Mouse (Mus musculus) neural tube, embryonic 15.5 days (tissue): ENCODE measurements around the gene Npsr1. TPM values are rescaled to one million over a fixed set of nuclear protein-coding genes. Genes with fewer than 3 reads are reported as not detected.

Experiments
- ATAC-seq: fragments of 200-750 bp; cut with Nextera tagmentation; 2 replicates; pipeline ENCODE4 v1.8.0; 2017; ENCODE audit warnings: mild to moderate bottlenecking, moderate TSS enrichment, moderate library complexity; ENCODE audit not compliant: low FRiP score
- H3K27ac ChIP-seq: fragments of 300-500 bp; sonication (generic); replicated peaks from 2 replicates; pipeline ENCODE4 v1.5.1; 2015; ENCODE audit warnings: mild to moderate bottlenecking, inconsistent platforms
- H3K27me3 ChIP-seq: fragments of 300-500 bp; sonication (generic); replicated peaks from 2 replicates; pipeline ENCODE4 v1.6.1; 2015; ENCODE audit warnings: inconsistent platforms
- H3K36me3 ChIP-seq: fragments of 300-500 bp; sonication (generic); 2 replicates; pipeline ENCODE4 v1.6.1; 2015; ENCODE audit warnings: inconsistent platforms
- H3K4me1 ChIP-seq: fragments of 300-500 bp; sonication (generic); 2 replicates; pipeline ENCODE4 v1.6.1; 2015; ENCODE audit warnings: inconsistent platforms
- H3K4me2 ChIP-seq: fragments of 300-500 bp; sonication (generic); 2 replicates; pipeline ENCODE4 v1.6.1; 2015; ENCODE audit warnings: inconsistent platforms, mild to moderate bottlenecking, moderate library complexity
- H3K4me3 ChIP-seq: fragments of 300-500 bp; sonication (generic); replicated peaks from 2 replicates; pipeline ENCODE4 v1.5.1; 2015; ENCODE audit warnings: mild to moderate bottlenecking, inconsistent platforms
- H3K9ac ChIP-seq: fragments of 300-500 bp; sonication (generic); replicated peaks from 2 replicates; pipeline ENCODE4 v1.6.1; 2015; ENCODE audit warnings: mild to moderate bottlenecking, inconsistent platforms
- H3K9me3 ChIP-seq: fragments of 300-500 bp; sonication (generic); replicated peaks from 2 replicates; pipeline ENCODE4 v1.6.1; 2016; ENCODE audit warnings: inconsistent platforms
- WGBS: fragments of 180-500 bp; shearing (Covaris S2); methylation state at CpG from one replicate; pipeline ENCODE4 v1.1.7; 2015; ENCODE audit warnings: mixed read lengths; 5-methylcytosine and 5-hydroxymethylcytosine counted together
- polyA plus RNA-seq: library from polyadenylated mRNA; unstranded; fragments of >200 nt; fragmentation: Nextera tagmentation; extraction: Ambion mirVana; gene quantifications from 2 replicates; pipeline ENCODE4 v1.2.1, GENCODE M21; 2015

Gene Npsr1
- polyA plus RNA-seq, 1 experiment from 2014 or later: 0.20 TPM

DNA sequence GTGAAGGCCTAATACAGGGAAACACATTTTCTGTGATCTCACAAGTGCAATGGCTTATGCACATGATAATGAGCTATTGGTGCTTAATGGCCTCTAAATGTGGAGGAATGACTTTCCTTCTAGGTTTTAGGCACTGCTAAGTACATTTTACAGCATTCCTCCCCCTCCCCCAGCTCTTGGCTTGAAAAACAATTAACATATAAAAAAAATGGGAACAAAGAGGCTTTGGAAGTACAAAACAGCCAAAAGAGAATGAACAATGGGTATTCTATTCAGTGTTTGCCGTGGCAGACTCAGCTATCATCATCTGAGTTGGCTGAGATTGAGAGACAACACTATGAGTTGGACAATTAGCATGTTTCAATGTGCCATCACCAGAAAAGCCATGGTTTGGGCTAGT, 62.6 kb downstream of the Npsr1 start:
- no peak overlapping the region for H3K9ac ChIP-seq
- no peaks in the 10 kb centered on the region for H3K36me3 ChIP-seq
- H3K4me2 ChIP-seq: no peak overlapping the region
- no peaks in the 10 kb centered on the region for H3K27me3 ChIP-seq
- H3K4me3 ChIP-seq: no peak overlapping the region
- no peaks in the 10 kb centered on the region for H3K4me1 ChIP-seq
- WGBS: 0% methylated on average over 1 of the region's 1 CpGs
- no peak overlapping the region for H3K27ac ChIP-seq
- no peak for ATAC-seq
- no peaks in the 10 kb centered on the region for H3K9me3 ChIP-seq

DNA sequence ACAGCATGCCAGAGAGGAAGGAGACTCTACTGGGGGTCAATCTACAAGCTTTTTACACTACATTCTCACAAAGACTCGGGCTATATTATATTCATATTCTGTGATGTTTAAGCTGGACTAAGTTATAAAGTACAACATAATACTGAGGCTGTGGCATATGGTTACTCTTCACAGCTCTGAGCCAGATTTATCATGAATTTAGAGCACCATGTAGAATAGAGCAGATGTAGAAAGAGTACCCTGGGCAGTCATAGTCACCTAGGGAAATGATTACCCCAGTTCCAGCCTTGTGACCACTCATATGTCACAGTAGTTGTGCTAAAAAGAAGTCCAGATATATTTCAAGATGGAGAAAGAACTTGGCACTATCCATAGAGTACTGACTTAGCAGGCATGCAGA, 70.7 kb downstream of the Npsr1 start:
- H3K9ac ChIP-seq: no peak overlapping the region
- no peaks in the 10 kb centered on the region for H3K4me1 ChIP-seq
- no peak for ATAC-seq
- no peaks in the 10 kb centered on the region for H3K9me3 ChIP-seq
- H3K27ac ChIP-seq: no peak overlapping the region
- no peak overlapping the region for H3K4me3 ChIP-seq
- no peaks in the 10 kb centered on the region for H3K27me3 ChIP-seq
- no peak overlapping the region for H3K4me2 ChIP-seq
- WGBS: 81% methylated on average over 1 of the region's 1 CpGs
- no peaks in the 10 kb centered on the region for H3K36me3 ChIP-seq

DNA sequence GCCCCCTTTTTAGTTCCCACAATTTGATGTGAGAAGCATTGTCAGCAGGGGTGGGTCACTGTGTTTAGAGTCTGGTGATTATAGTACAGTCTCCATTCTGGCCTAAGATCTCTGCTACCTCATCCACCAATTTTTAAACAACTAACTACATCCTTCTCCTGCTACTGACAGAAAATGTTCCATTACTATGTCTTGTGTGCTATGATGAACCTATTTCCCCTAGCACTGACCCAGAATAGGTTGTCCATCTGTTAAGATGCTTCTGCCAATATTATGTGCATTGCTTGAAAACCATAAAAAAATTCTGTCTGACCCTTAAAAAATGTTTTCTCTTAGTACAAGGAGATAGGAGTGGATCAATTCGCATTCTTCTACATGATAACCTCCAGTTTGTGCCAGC, 72.9 kb downstream of the Npsr1 start:
- no peaks in the 10 kb centered on the region for H3K36me3 ChIP-seq
- H3K27ac ChIP-seq: no peak overlapping the region
- WGBS: 90% methylated on average over 1 of the region's 1 CpGs
- no peak overlapping the region for H3K9ac ChIP-seq
- no peaks in the 10 kb centered on the region for H3K4me1 ChIP-seq
- no peak for ATAC-seq
- H3K4me3 ChIP-seq: no peak overlapping the region
- no peaks in the 10 kb centered on the region for H3K27me3 ChIP-seq
- no peaks in the 10 kb centered on the region for H3K9me3 ChIP-seq
- H3K4me2 ChIP-seq: no peak overlapping the region

GRCm38 (mm10) chr9:24178744-24179143, 80.9 kb downstream of the Npsr1 start:
- 86% methylated on average over 2 of the region's 2 CpGs for WGBS
- no peak overlapping the region for H3K9ac ChIP-seq
- H3K4me2 ChIP-seq: no peak overlapping the region
- H3K4me1 ChIP-seq: no peaks in the 10 kb centered on the region
- H3K27ac ChIP-seq: no peak overlapping the region
- H3K9me3 ChIP-seq: no peaks in the 10 kb centered on the region
- H3K27me3 ChIP-seq: no peaks in the 10 kb centered on the region
- ATAC-seq: no peak
- no peaks in the 10 kb centered on the region for H3K36me3 ChIP-seq
- H3K4me3 ChIP-seq: no peak overlapping the region

DNA sequence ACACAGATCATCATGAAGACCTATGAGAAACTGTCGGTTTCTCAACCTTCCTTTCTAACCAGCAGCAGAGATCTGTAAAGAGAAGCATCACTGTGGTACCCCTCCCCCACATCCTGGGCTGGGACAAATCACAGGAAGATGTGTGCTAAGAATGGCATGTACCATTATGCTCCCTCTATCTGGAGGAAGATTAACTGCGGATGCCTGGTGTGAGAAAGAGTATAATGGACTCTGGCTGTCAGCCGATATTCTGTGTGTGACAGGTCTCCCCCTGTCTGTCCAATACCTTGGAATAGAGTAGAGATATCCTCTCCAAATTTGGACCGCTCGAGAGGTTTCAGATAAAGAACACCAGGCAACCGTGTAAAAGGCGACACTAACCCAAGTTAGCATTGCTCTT, 83.1 kb downstream of the Npsr1 start:
- Histone ChIP-seq H3K36me3 (no peaks in the 10 kb centered on the region), H3K4me1 (no peaks in the 10 kb centered on the region), H3K4me3 (no peak overlapping the region), H3K9me3 (no peaks in the 10 kb centered on the region), H3K4me2 (no peak overlapping the region), H3K9ac (no peak overlapping the region), H3K27me3 (no peaks in the 10 kb centered on the region), H3K27ac (no peak overlapping the region)
- ATAC-seq: no peak
- WGBS: 86% methylated on average over 7 of the region's 7 CpGs

DNA sequence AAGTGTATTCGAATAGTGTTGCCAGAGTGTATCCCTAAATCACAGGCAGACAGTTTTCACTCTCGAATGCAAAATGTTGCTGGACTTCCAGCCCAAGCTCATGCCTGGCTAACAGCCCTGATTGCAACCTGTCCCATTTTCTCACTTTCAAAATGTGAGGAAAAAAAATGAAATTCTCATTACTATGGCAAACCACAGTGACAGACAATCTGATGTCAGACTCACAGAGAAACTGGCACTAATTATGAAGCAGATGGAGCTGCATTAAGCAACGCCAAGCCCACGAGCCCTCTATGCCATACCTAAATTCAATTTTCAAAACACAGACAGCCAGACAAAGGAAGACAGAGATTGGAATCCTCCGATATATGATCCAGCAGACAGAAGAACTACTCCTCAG, 88.5 kb downstream of the Npsr1 start:
- H3K27me3 ChIP-seq: no peaks in the 10 kb centered on the region
- ATAC-seq: no peak
- no peak overlapping the region for H3K27ac ChIP-seq
- no peak overlapping the region for H3K4me2 ChIP-seq
- H3K9me3 ChIP-seq: no peaks in the 10 kb centered on the region
- H3K9ac ChIP-seq: no peak overlapping the region
- no peak overlapping the region for H3K4me3 ChIP-seq
- 77% methylated on average over 5 of the region's 5 CpGs for WGBS
- H3K36me3 ChIP-seq: no peaks in the 10 kb centered on the region
- peaks cover 8% of the 10 kb centered on the region; the same call in 1 of the 2 replicates for H3K4me1 ChIP-seq

DNA sequence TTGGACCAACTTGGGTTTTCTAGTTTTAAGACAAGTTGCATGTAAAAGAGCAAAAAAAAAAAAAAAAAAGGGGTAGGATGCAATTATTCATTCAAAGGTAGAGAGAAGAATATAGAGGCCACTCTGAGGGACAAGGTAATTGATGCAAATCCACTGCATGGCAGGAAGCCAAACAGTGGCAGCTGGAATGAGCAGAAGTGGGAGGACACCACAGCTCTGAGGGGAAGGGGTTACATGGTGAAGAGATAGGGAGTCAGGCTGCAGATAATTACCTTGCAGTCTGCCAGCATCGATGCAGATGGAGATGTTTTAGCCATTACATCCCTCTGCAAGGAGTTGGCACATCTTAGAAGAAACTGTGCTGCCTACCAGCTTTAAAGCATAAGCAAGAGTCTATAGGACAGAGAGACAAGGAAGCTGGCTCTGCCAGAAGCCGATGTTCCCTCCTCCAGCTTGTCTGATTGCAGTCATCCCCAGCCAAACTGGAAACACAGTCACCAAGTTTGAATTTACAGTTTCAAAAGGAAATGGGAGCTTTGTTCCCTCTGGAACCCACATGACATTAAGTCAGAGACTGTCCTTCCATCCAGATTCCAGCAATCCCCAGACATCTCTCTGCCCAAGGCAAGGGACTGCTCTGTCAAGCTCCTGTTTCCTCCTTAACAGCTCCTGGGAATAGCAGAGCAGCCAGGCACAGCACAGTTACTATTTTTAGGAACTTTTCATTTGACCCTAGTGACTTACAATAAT, 91.9 kb downstream of the Npsr1 start:
- Histone ChIP-seq H3K27me3 (no peaks in the 10 kb centered on the region), H3K9ac (no peak overlapping the region), H3K36me3 (no peaks in the 10 kb centered on the region), H3K4me3 (no peak overlapping the region), H3K9me3 (no peaks in the 10 kb centered on the region), H3K4me2 (no peak overlapping the region), H3K4me1 (peaks cover 8% of the 10 kb centered on the region; the same call in 1 of the 2 replicates), H3K27ac (no peak overlapping the region)
- peak; percentile 41; the same call in 1 of the 2 replicates for ATAC-seq
- WGBS: 52% methylated on average over 2 of the region's 2 CpGs

GRCm38 (mm10) chr9:24190261-24190588, 92.4 kb downstream of the Npsr1 start:
- no peaks in the 10 kb centered on the region for H3K27me3 ChIP-seq
- H3K4me3 ChIP-seq: no peak overlapping the region
- no peak for ATAC-seq
- no peak overlapping the region for H3K27ac ChIP-seq
- H3K36me3 ChIP-seq: no peaks in the 10 kb centered on the region
- H3K9ac ChIP-seq: no peak overlapping the region
- no peak overlapping the region for H3K4me2 ChIP-seq
- H3K9me3 ChIP-seq: no peaks in the 10 kb centered on the region
- H3K4me1 ChIP-seq: peaks cover 8% of the 10 kb centered on the region; the same call in 1 of the 2 replicates
- WGBS: 51% methylated on average over 1 of the region's 1 CpGs

DNA sequence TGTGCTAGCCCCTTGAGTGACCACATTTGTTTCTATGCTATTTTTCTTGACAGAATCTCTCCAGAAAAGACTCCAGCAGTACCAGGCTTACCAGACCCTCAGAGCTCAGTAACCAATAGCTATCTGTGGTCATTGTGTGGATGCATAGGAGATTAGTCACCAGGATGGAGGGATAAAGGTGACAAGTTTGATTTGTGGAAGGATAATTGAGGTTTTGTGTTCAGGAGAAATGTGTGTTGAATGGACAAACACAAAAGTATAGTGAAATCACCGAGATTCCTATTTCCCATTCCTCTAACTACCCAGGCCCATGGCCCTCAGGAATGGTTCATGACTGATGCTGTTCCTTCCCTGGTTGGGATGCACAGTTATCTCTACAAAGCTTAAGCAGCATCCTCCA, 100.5 kb downstream of the Npsr1 start:
- Histone ChIP-seq H3K9me3 (no peaks in the 10 kb centered on the region), H3K4me2 (no peak overlapping the region), H3K27ac (no peak overlapping the region), H3K27me3 (no peaks in the 10 kb centered on the region), H3K4me1 (no peaks in the 10 kb centered on the region), H3K9ac (no peak overlapping the region), H3K4me3 (no peak overlapping the region), H3K36me3 (no peaks in the 10 kb centered on the region)
- WGBS: 38% methylated on average over 1 of the region's 1 CpGs
- ATAC-seq: no peak

DNA sequence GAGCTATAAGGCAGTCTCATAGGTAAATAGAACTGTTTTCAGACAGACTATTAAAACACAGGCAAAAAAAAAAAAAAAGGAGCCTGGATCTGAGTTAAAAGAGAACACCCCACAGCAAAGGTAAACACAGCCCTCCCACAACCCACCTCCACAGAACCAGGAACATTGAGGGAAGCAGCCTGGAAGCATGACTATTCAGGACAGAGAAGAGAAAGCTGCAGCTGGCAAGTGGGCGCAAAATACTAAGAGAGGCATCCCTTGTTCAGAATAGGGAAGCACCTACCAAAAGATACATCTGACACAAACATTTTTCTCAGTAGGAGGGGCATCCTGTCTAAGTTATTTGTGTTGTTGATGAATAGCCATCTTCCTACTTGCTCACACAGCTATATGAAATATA, 113.8 kb downstream of the Npsr1 start:
- WGBS: 100% methylated on average over 1 of the region's 1 CpGs
- no peaks in the 10 kb centered on the region for H3K4me1 ChIP-seq
- no peak overlapping the region for H3K4me2 ChIP-seq
- H3K27ac ChIP-seq: no peak overlapping the region
- H3K27me3 ChIP-seq: no peaks in the 10 kb centered on the region
- no peaks in the 10 kb centered on the region for H3K36me3 ChIP-seq
- ATAC-seq: no peak
- no peak overlapping the region for H3K4me3 ChIP-seq
- H3K9ac ChIP-seq: no peak overlapping the region
- H3K9me3 ChIP-seq: no peaks in the 10 kb centered on the region

DNA sequence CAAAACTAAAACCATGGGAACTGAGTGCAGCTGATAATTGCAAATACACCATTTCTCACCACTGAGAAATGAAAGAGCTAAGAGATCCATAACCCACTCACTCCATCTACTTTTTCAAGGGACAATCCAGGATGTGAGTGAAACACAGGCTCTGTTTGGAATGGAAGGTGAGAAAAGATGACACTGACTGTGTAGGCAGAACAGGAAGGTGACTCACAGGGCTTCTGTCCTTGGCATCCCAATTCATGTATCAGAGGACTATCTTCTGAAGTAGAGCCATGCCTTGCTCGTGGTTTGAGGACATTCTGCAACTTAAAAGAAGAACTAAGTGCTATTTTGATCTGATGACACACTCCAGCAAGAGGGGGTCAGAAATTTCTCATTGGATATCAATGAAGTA, 119.9 kb downstream of the Npsr1 start:
- H3K4me2 ChIP-seq: no peak overlapping the region
- H3K27ac ChIP-seq: no peak overlapping the region
- no peak overlapping the region for H3K4me3 ChIP-seq
- 61% methylated on average over 1 of the region's 1 CpGs for WGBS
- no peak overlapping the region for H3K9ac ChIP-seq
- no peaks in the 10 kb centered on the region for H3K9me3 ChIP-seq
- no peaks in the 10 kb centered on the region for H3K27me3 ChIP-seq
- ATAC-seq: no peak
- no peaks in the 10 kb centered on the region for H3K4me1 ChIP-seq
- no peaks in the 10 kb centered on the region for H3K36me3 ChIP-seq

GRCm38 (mm10) chr9:24236461-24236860, 138.7 kb downstream of the Npsr1 start:
- Histone ChIP-seq H3K27ac (no peak overlapping the region), H3K4me3 (no peak overlapping the region), H3K9ac (no peak overlapping the region), H3K36me3 (no peaks in the 10 kb centered on the region), H3K9me3 (no peaks in the 10 kb centered on the region), H3K27me3 (no peaks in the 10 kb centered on the region), H3K4me1 (no peaks in the 10 kb centered on the region), H3K4me2 (no peak overlapping the region)
- ATAC-seq: no peak
- 97% methylated on average over 1 of the region's 1 CpGs for WGBS

DNA sequence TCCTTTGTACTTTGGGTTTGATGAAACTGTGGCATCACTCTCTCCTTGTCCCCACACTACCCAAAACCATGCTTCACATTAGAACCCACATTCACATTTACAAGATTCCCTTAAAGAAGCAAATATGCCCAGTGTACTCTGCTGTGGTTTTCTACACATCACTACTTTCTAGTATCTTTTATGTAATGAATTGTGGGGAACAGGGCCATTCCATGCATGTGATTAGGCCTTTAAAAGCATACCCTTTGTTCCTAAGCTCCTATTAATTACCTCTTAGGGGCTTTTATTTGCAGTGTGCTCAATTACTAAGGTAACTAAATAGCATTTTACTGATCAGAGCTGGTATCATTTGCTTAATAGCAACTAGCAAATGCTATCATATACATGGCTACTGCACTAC, 149.8 kb downstream of the Npsr1 start:
- Histone ChIP-seq H3K4me1 (no peaks in the 10 kb centered on the region), H3K4me3 (no peak overlapping the region), H3K27ac (no peak overlapping the region), H3K4me2 (no peak overlapping the region), H3K9me3 (no peaks in the 10 kb centered on the region), H3K9ac (no peak overlapping the region), H3K27me3 (no peaks in the 10 kb centered on the region), H3K36me3 (no peaks in the 10 kb centered on the region)
- ATAC-seq: peak; percentile 38; the same call in 1 of the 2 replicates
